Mouse (Mus musculus): ENCODE results near the gene Sowaha. TPM values are rescaled to one million over a fixed set of nuclear protein-coding genes. Genes with fewer than 3 reads are reported as not detected.

The Sowaha gene
- total RNA-seq, 1 experiment: 0.13 TPM

DNA sequence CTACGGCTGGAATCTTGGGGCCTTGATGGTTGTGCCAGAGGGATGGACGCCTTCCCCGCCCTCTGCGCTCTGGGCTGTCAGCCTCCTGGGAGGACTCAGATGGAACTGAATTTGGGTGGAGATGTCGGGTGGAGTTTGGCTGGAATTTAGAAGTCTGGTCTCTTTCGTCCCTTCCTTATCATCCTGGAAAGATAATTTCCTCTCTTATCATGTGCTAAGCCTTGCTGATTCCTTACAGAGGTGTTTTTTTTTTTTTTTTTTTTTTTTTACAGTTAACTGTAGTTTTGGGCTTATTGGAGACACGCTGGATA, 41.7 kb upstream of the Sowaha start:
- in situ Hi-C loops (cut with MboI; ENCODE audit: low sequenced_read_pairs in 2 of 2, unreplicated experiment in 2 of 2): no loop called here
- DNase-seq (ENCODE audit: low read depth, low spot score): no peak
- no peaks in the 10 kb centered on the region for H3K9me3 ChIP-seq (ENCODE audit: control insufficient read depth, insufficient read depth, low read depth, low read length)
- TF ChIP-seq ZNF384 (IDR thresholded peaks at IDR 0.05; ENCODE audit: low read depth, low read length) (0 out of 2 replicates have a peak, but pooled peaks have one; percentile 17), ZC3H11A (IDR thresholded peaks at IDR 0.05; ENCODE audit: borderline replicate concordance, low read depth, low read length) (no peak)
- H3K4me1 ChIP-seq (ENCODE audit: control insufficient read depth in 2 of 2, insufficient read depth in 2 of 2, low read length in 2 of 2, poor library complexity in 1 of 2): peaks cover 9 to 20% of the 10 kb centered on the region in 2 experiments; a peak in 3 of 4 replicates
- H3K36me3 ChIP-seq (ENCODE audit: control insufficient read depth, insufficient read depth, low read length, poor library complexity, severe bottlenecking): no peaks in the 10 kb centered on the region
- no peak overlapping the region for H3K4me3 ChIP-seq (ENCODE audit: insufficient read depth in 1 of 2, low read depth in 1 of 2, low read length in 2 of 2, poor library complexity in 1 of 2, severe bottlenecking in 1 of 2)
- no peak overlapping the region for H3K9ac ChIP-seq (ENCODE audit: insufficient read depth, low read depth, low read length, poor library complexity, severe bottlenecking)
- no peak overlapping the region for H3K27ac ChIP-seq (ENCODE audit: insufficient read depth, low read depth, low read length, poor library complexity, severe bottlenecking)

DNA sequence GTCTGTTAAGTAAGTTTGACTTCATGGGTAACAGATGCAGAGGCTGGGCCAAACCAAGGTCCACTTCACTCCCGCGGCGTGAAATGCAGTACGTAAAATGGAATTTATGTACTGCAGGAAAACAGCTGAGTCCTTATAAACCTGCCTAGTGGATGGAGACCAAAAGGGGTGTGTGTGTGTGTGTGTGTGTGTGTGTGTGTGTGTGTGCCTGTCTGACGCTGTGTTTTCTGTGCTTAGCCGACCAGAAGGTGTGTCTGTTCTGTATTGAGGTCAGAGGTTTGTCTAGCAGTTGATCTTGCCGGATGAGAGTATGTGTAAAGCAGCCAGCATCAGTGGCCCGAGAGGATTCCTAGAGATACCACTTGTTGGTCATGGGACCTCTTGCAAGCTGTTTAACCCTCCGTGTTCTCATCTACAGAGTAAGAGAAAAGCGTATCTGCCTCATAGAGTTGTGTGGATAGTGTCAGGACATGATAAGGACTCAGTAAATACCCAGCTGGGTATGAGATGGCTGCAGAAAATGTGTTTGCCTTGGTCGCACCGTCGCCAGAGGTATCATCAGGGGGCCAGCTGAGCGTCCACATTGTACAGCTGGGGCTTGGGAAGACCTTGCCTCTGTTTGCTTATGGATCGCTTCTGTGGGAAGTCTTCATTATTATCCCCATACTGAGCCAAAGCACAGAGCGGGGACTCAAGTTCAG, 41.2 kb upstream of the Sowaha start:
- TF ChIP-seq ZC3H11A (IDR thresholded peaks at IDR 0.05; ENCODE audit: borderline replicate concordance, low read depth, low read length): no peak
- TF ChIP-seq ZNF384 (IDR thresholded peaks at IDR 0.05; ENCODE audit: low read depth, low read length): no peak
- TF ChIP-seq MAFK (IDR thresholded peaks at IDR 0.05; ENCODE audit: insufficient read depth, low read depth, low read length): no peak
- TF ChIP-seq CHD2 (IDR thresholded peaks at IDR 0.05; ENCODE audit: low read depth, low read length): no peak
- Histone ChIP-seq H3K4me1 (ENCODE audit: control insufficient read depth in 2 of 2, insufficient read depth in 2 of 2, low read length in 2 of 2, poor library complexity in 1 of 2) (peaks cover 9 to 20% of the 10 kb centered on the region in 2 experiments; a peak in 3 of 4 replicates), H3K27ac (ENCODE audit: insufficient read depth, low read depth, low read length, poor library complexity, severe bottlenecking) (no peak overlapping the region), H3K4me3 (ENCODE audit: insufficient read depth in 1 of 2, low read depth in 1 of 2, low read length in 2 of 2, poor library complexity in 1 of 2, severe bottlenecking in 1 of 2) (no peak overlapping the region), H3K36me3 (ENCODE audit: control insufficient read depth, insufficient read depth, low read length, poor library complexity, severe bottlenecking) (no peaks in the 10 kb centered on the region), H3K9ac (ENCODE audit: insufficient read depth, low read depth, low read length, poor library complexity, severe bottlenecking) (no peak overlapping the region), H3K9me3 (ENCODE audit: control insufficient read depth, insufficient read depth, low read depth, low read length) (no peaks in the 10 kb centered on the region)
- in situ Hi-C loops (cut with MboI; ENCODE audit: low sequenced_read_pairs in 2 of 2, unreplicated experiment in 2 of 2): no loop called here
- DNase-seq (ENCODE audit: low read depth, low spot score): no peak

DNA sequence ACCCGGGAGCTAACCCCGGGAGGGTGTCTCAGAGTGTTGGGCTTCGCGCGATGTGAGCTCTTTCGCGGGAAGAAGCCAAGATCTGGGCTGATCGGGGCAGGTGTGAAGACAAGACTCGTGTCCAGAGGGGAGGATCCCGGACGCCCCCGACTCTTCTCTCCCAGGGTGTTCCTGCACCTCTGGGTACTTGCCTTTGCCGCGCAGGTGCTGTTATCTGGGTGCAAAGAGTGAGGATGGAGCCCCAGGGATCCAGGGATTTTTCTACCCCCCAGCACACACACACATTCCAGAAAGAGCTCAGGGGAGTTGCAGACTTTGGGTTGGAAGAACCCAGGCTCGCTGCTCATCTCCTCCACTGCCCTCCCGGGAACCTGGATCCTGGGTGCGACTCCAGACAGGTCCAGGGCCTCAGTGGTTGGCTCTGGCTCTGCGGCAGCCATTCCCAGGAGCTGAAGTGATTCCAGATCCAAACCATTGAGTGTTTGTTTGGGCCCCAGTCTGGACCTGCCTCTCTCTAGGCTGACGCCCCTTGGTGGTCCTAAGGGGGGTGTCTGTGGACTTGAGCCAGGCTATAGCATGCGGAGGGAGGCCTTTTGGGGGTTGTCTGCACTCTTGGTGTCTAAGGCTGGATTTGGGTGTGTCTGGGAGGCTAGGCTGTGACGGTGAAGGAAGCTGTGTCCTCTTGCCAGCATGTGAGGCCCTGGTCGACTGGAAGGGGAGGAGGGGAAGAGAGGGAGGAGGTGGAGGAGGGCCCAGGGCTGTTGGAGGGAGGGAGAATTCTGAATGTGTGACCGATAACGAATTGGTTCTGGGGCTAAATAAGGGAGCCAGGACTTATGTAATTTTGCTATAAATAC, 40.3 kb upstream of the Sowaha start:
- no peaks in the 10 kb centered on the region for H3K36me3 ChIP-seq (ENCODE audit: control insufficient read depth, insufficient read depth, low read length, poor library complexity, severe bottlenecking)
- H3K4me3 ChIP-seq (ENCODE audit: insufficient read depth in 1 of 2, low read depth in 1 of 2, low read length in 2 of 2, poor library complexity in 1 of 2, severe bottlenecking in 1 of 2): peak overlapping the region; percentile 70 to 80
- H3K9ac ChIP-seq (ENCODE audit: insufficient read depth, low read depth, low read length, poor library complexity, severe bottlenecking): peak overlapping the region; percentile 75
- H3K9me3 ChIP-seq (ENCODE audit: control insufficient read depth, insufficient read depth, low read depth, low read length): no peaks in the 10 kb centered on the region
- DNase-seq (ENCODE audit: low read depth, low spot score): peak; percentile 22
- in situ Hi-C loops (cut with MboI; ENCODE audit: low sequenced_read_pairs in 2 of 2, unreplicated experiment in 2 of 2): no loop called here
- peaks cover 9 to 17% of the 10 kb centered on the region in 2 experiments; a peak in 3 of 4 replicates for H3K4me1 ChIP-seq (ENCODE audit: control insufficient read depth in 2 of 2, insufficient read depth in 2 of 2, low read length in 2 of 2, poor library complexity in 1 of 2)
- H3K27ac ChIP-seq (ENCODE audit: insufficient read depth, low read depth, low read length, poor library complexity, severe bottlenecking): no peak overlapping the region
- 0 out of 2 replicates have a peak, but pooled peaks have one; percentile 55 for TF ChIP-seq CHD2 (IDR thresholded peaks at IDR 0.05; ENCODE audit: low read depth, low read length)
- TF ChIP-seq ZNF384 (IDR thresholded peaks at IDR 0.05; ENCODE audit: low read depth, low read length): no peak

DNA sequence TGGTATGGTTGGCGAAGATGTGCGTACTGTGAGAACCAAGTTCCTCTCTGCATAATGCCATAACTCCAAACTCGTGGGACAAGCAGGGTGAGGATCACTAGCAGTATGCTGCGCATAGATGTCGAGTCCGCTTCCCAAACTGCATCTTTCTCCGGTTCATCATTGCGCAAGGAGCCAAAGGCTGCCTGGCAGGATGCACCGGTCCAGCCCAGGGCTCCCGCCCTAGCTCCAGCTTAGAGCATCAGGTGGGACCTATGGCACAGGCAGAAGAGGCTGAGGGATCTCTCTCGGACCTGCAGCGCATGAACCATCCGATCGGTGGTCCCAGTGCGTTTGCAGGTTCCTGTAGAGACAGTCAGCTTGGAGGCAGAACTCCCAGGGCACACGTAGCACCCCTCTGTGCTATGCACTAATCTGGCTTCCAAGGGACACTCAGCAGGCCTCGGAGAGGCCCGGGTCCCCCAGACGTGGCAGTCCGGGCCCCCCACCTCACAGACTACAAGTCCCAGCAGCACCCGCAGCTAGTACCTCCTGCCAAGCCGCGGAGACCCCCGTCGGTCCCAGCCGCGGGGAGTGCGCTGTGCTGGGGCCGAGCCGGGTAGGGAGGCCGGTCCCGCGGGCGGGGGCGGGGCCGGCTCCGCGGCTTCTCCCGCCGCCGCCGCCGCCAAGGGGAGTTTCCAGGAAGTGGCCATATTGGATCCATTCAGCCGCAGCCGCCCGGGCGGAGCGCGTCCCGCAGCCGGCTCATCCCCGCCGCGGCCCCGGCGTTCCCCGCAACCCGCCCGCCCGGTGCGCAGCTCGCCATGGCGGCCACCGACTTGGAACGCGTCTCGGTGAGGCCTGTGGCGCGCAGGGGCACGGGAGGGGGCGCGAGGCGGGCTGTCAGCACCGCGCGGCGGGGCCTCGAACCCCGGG, 39.4 kb upstream of the Sowaha start, which contains the start of gene Sept8:
Gene Sept8 (plus strand): TSS at position 51 of the 915 bp plus-strand sequence.
- Histone ChIP-seq H3K9me3 (ENCODE audit: control insufficient read depth, insufficient read depth, low read depth, low read length) (no peaks in the 10 kb centered on the region), H3K9ac (ENCODE audit: insufficient read depth, low read depth, low read length, poor library complexity, severe bottlenecking) (peak within 1 kb of the TSS; percentile 75), H3K36me3 (ENCODE audit: control insufficient read depth, insufficient read depth, low read length, poor library complexity, severe bottlenecking) (no peaks in the 10 kb centered on the region), H3K4me3 (ENCODE audit: insufficient read depth in 1 of 2, low read depth in 1 of 2, low read length in 2 of 2, poor library complexity in 1 of 2, severe bottlenecking in 1 of 2) (peak within 1 kb of the TSS; percentile 70 to 80), H3K4me1 (ENCODE audit: control insufficient read depth in 2 of 2, insufficient read depth in 2 of 2, low read length in 2 of 2, poor library complexity in 1 of 2) (peaks cover 9 to 12% of the 10 kb centered on the region in 2 experiments; a peak in 2 of 4 replicates), H3K27ac (ENCODE audit: insufficient read depth, low read depth, low read length, poor library complexity, severe bottlenecking) (no peak within 1 kb of the TSS)
- TF ChIP-seq ZNF384 (IDR thresholded peaks at IDR 0.05; ENCODE audit: low read depth, low read length) (no peak), HCFC1 (IDR thresholded peaks at IDR 0.05; ENCODE audit: borderline replicate concordance, insufficient read depth, low read length) (peak; percentile 80), MAFK (IDR thresholded peaks at IDR 0.05; ENCODE audit: insufficient read depth, low read depth, low read length) (no peak), CHD2 (IDR thresholded peaks at IDR 0.05; ENCODE audit: low read depth, low read length) (no peak), ZC3H11A (IDR thresholded peaks at IDR 0.05; ENCODE audit: borderline replicate concordance, low read depth, low read length) (no peak)
- in situ Hi-C loops (cut with MboI; ENCODE audit: low sequenced_read_pairs in 2 of 2, unreplicated experiment in 2 of 2): no loop called here
- peak; percentile 34 for DNase-seq (ENCODE audit: low read depth, low spot score)

Data from ES-E14 (cell line).